Mouse (Mus musculus): ENCODE data around the gene Spag6. TPM values are rescaled to one million over a fixed set of nuclear protein-coding genes. Genes with fewer than 3 reads are reported as not detected.

Gene Spag6
- polyA plus RNA-seq, 1 experiment from 2014 or later, result not detected

GRCm38 (mm10) chr2:18676936-18677491 lies 16.8 kb upstream of the Spag6 start, which contains the start of gene Bmi1:
Gene Bmi1 (plus strand): TSS chr2:18677018.
- 1% methylated on average over 27 of the region's 77 CpGs for WGBS (ENCODE audit: insufficient replicate concordance)
- TF ChIP-seq CTCF (IDR thresholded peaks at IDR 0.05; ENCODE audit: low read depth) (no peak), EP300 (IDR thresholded peaks at IDR 0.05; ENCODE audit: low read depth) (no peak)
- H3K36me3 ChIP-seq (replicated peaks; ENCODE audit: insufficient read depth, low read length), result peaks cover 4% of the 10 kb centered on the region; the same call in 1 of the 2 replicates
- peak within 1 kb of the TSS; percentile 92 for H3K27ac ChIP-seq (ENCODE audit: low read depth)
- peak within 1 kb of the TSS; percentile 92 for H3K4me2 ChIP-seq (ENCODE audit: low read depth, low read length)
- peaks cover 15% of the 10 kb centered on the region for H3K4me1 ChIP-seq (ENCODE audit: insufficient read depth)
- H3K4me3 ChIP-seq (ENCODE audit: low read depth, low read length), result peak within 1 kb of the TSS; percentile 80
- H3K9me3 ChIP-seq (ENCODE audit: low read length), result no peaks in the 10 kb centered on the region
- peak within 1 kb of the TSS; percentile 82 for H3K9ac ChIP-seq (replicated peaks)
- peak; percentile 36 for ATAC-seq
- H3K27me3 ChIP-seq (ENCODE audit: insufficient read depth, low read length), result peaks cover 39% of the 10 kb centered on the region
- peak; percentile 67 for DNase-seq

GRCm38 (mm10) chr2:18677631-18678471 lies 16.0 kb upstream of the Spag6 start:
- Histone ChIP-seq H3K9ac (replicated peaks) (peak overlapping the region; percentile 82), H3K9me3 (ENCODE audit: low read length) (no peaks in the 10 kb centered on the region), H3K27me3 (ENCODE audit: insufficient read depth, low read length) (peaks cover 39% of the 10 kb centered on the region), H3K4me1 (ENCODE audit: insufficient read depth) (peaks cover 15% of the 10 kb centered on the region), H3K27ac (ENCODE audit: low read depth) (no peak overlapping the region), H3K4me2 (ENCODE audit: low read depth, low read length) (peak overlapping the region; percentile 92), H3K36me3 (replicated peaks; ENCODE audit: insufficient read depth, low read length) (peaks cover 4% of the 10 kb centered on the region; the same call in 1 of the 2 replicates), H3K4me3 (ENCODE audit: low read depth, low read length) (peak overlapping the region; percentile 80)
- DNase-seq (peak; percentile 57), ATAC-seq (no peak)
- TF ChIP-seq CTCF (IDR thresholded peaks at IDR 0.05; ENCODE audit: low read depth) (no peak), EP300 (IDR thresholded peaks at IDR 0.05; ENCODE audit: low read depth) (no peak)
- under 1% methylated on average over 42 of the region's 55 CpGs for WGBS (ENCODE audit: insufficient replicate concordance)

- Histone ChIP-seq H3K36me3 (replicated peaks; ENCODE audit: insufficient read depth, low read length) (no peaks in the 10 kb centered on the region; the same call in none of the 2 replicates), H3K4me2 (ENCODE audit: low read depth, low read length) (no peak overlapping the region)
- TF ChIP-seq CTCF (IDR thresholded peaks at IDR 0.05; ENCODE audit: low read depth) (no peak), EP300 (IDR thresholded peaks at IDR 0.05; ENCODE audit: low read depth) (no peak)
Observed at GRCm38 (mm10) chr2:18679701-18680100, 14.1 kb upstream of the Spag6 start.

GRCm38 (mm10) chr2:18680501-18680900 lies 13.3 kb upstream of the Spag6 start:
- Histone ChIP-seq H3K9me3 (ENCODE audit: low read length) (no peaks in the 10 kb centered on the region), H3K4me1 (ENCODE audit: insufficient read depth) (peaks cover 15% of the 10 kb centered on the region), H3K9ac (replicated peaks) (peak overlapping the region; percentile 26; the same call in 1 of the 2 replicates), H3K27me3 (ENCODE audit: insufficient read depth, low read length) (peaks cover 39% of the 10 kb centered on the region), H3K36me3 (replicated peaks; ENCODE audit: insufficient read depth, low read length) (no peaks in the 10 kb centered on the region; the same call in 1 of the 2 replicates), H3K4me3 (ENCODE audit: low read depth, low read length) (peak overlapping the region; percentile 42), H3K4me2 (ENCODE audit: low read depth, low read length) (peak overlapping the region; percentile 72), H3K27ac (ENCODE audit: low read depth) (no peak overlapping the region)
- DNase-seq, result no peak
- TF ChIP-seq CTCF (IDR thresholded peaks at IDR 0.05; ENCODE audit: low read depth), result no peak
- no peak for TF ChIP-seq EP300 (IDR thresholded peaks at IDR 0.05; ENCODE audit: low read depth)
- no peak for ATAC-seq
- WGBS (ENCODE audit: insufficient replicate concordance), result 2% methylated on average over 4 of the region's 4 CpGs

More at GRCm38 (mm10) chr2:18679701-18680100, 14.1 kb upstream of the Spag6 start:
- DNase-seq (no peak), ATAC-seq (no peak)
- H3K9ac ChIP-seq (replicated peaks), result no peak overlapping the region
- H3K27ac ChIP-seq (ENCODE audit: low read depth), result no peak overlapping the region
- H3K4me1 ChIP-seq (ENCODE audit: insufficient read depth), result peaks cover 15% of the 10 kb centered on the region
- H3K4me3 ChIP-seq (ENCODE audit: low read depth, low read length), result no peak overlapping the region
- 69% methylated on average over 2 of the region's 2 CpGs for WGBS (ENCODE audit: insufficient replicate concordance)
- no peaks in the 10 kb centered on the region for H3K9me3 ChIP-seq (ENCODE audit: low read length)
- H3K27me3 ChIP-seq (ENCODE audit: insufficient read depth, low read length), result peaks cover 39% of the 10 kb centered on the region

- ATAC-seq (no peak), DNase-seq (peak; percentile 55)
- Histone ChIP-seq H3K9ac (replicated peaks) (peak overlapping the region; percentile 26; the same call in 1 of the 2 replicates), H3K27ac (ENCODE audit: low read depth) (no peak overlapping the region), H3K4me2 (ENCODE audit: low read depth, low read length) (peak overlapping the region; percentile 72), H3K27me3 (ENCODE audit: insufficient read depth, low read length) (peaks cover 35% of the 10 kb centered on the region), H3K36me3 (replicated peaks; ENCODE audit: insufficient read depth, low read length) (no peaks in the 10 kb centered on the region; the same call in 1 of the 2 replicates), H3K4me1 (ENCODE audit: insufficient read depth) (peaks cover 15% of the 10 kb centered on the region), H3K4me3 (ENCODE audit: low read depth, low read length) (peak overlapping the region; percentile 42), H3K9me3 (ENCODE audit: low read length) (no peaks in the 10 kb centered on the region)
- WGBS (ENCODE audit: insufficient replicate concordance), result 5% methylated on average over 28 of the region's 29 CpGs
- no peak for TF ChIP-seq CTCF (IDR thresholded peaks at IDR 0.05; ENCODE audit: low read depth)
Observed at GRCm38 (mm10) chr2:18680961-18681360, 12.9 kb upstream of the Spag6 start.

- DNase-seq (no peak), ATAC-seq (no peak)
- no peak for TF ChIP-seq CTCF (IDR thresholded peaks at IDR 0.05; ENCODE audit: low read depth)
- Histone ChIP-seq H3K4me1 (ENCODE audit: insufficient read depth) (peaks cover 18% of the 10 kb centered on the region), H3K4me3 (ENCODE audit: low read depth, low read length) (no peak overlapping the region), H3K27ac (ENCODE audit: low read depth) (no peak overlapping the region), H3K4me2 (ENCODE audit: low read depth, low read length) (no peak overlapping the region), H3K27me3 (ENCODE audit: insufficient read depth, low read length) (peaks cover 45% of the 10 kb centered on the region), H3K9ac (replicated peaks) (no peak overlapping the region), H3K9me3 (ENCODE audit: low read length) (no peaks in the 10 kb centered on the region), H3K36me3 (replicated peaks; ENCODE audit: insufficient read depth, low read length) (no peaks in the 10 kb centered on the region; the same call in 1 of the 2 replicates)
- WGBS (ENCODE audit: insufficient replicate concordance), result 80% methylated on average over 5 of the region's 5 CpGs
Observed at GRCm38 (mm10) chr2:18684062-18684461, 9.8 kb upstream of the Spag6 start.

Data from liver, postnatal 0 days (tissue).